ENCODE assay signal across 11 mouse cellular contexts in genomic region chr5:122342874-122343273, GRCm38 (mm10).
"Had no signal": no experiment of that assay in that cellular context is flagged by ENCODE, and none has a peak within 500 bp of the region (broad histone marks: within the 10 kb centered on the region; RNA-seq: fewer than 3 reads in every experiment).

No protein-coding gene starts in this region.

- H3K4me1 ChIP-seq: kidney, embryonic 15.5 days; limb, embryonic 15.5 days; liver, embryonic 12.5 days had no signal

- H3K36me3 ChIP-seq: kidney, embryonic 15.5 days; limb, embryonic 15.5 days; liver, embryonic 12.5 days had no signal

- H3K27me3 ChIP-seq: kidney, embryonic 15.5 days; limb, embryonic 15.5 days; liver, embryonic 12.5 days had no signal

- DNase-seq: kidney, adult 2 months; kidney, postnatal 14 days; lung, embryonic 14.5 days; lung, postnatal 14 days; right cerebral cortex, postnatal 4 days; thymus, postnatal 4 days had no signal

- H3K4me3 ChIP-seq: kidney, embryonic 15.5 days; limb, embryonic 15.5 days; liver, embryonic 12.5 days had no signal

- ATAC-seq: liver, embryonic 12.5 days; midbrain, embryonic 16.5 days had no signal

- H3K4me2 ChIP-seq: kidney, embryonic 15.5 days; limb, embryonic 15.5 days; liver, embryonic 12.5 days; lung, embryonic 14.5 days had no signal

- H3K9me3 ChIP-seq: kidney, embryonic 15.5 days; limb, embryonic 15.5 days; liver, embryonic 12.5 days had no signal

- H3K9ac ChIP-seq: limb, embryonic 15.5 days; liver, embryonic 12.5 days; lung, embryonic 14.5 days had no signal

- H3K27ac ChIP-seq: kidney, embryonic 15.5 days; limb, embryonic 15.5 days; liver, embryonic 12.5 days; stomach, postnatal 0 days had no signal
